Mouse (Mus musculus): Measurements from ENCODE around the gene Zfp628. TPM values are rescaled to one million over a fixed set of nuclear protein-coding genes. Genes with fewer than 3 reads are reported as not detected.
"Not testable (repeated sequence)": the region's sequence is repeated elsewhere in the genome, so short reads cannot be mapped to it uniquely, and the experiment has no call there.

Zfp628 gene
- 1 to 10 TPM; 8.7 to 8.9 TPM for total RNA-seq (2021)
- long read RNA-seq, experiment 1, partial matches to known transcripts: 0 of 4 reads
- long read RNA-seq, experiment 1, other reads (novel, unspliced or antisense): 2 of 4 reads
- long read RNA-seq, experiment 2, partial matches to known transcripts: 0 of 6 reads
- long read RNA-seq, experiment 2, other reads (novel, unspliced or antisense): 2 of 6 reads

DNA sequence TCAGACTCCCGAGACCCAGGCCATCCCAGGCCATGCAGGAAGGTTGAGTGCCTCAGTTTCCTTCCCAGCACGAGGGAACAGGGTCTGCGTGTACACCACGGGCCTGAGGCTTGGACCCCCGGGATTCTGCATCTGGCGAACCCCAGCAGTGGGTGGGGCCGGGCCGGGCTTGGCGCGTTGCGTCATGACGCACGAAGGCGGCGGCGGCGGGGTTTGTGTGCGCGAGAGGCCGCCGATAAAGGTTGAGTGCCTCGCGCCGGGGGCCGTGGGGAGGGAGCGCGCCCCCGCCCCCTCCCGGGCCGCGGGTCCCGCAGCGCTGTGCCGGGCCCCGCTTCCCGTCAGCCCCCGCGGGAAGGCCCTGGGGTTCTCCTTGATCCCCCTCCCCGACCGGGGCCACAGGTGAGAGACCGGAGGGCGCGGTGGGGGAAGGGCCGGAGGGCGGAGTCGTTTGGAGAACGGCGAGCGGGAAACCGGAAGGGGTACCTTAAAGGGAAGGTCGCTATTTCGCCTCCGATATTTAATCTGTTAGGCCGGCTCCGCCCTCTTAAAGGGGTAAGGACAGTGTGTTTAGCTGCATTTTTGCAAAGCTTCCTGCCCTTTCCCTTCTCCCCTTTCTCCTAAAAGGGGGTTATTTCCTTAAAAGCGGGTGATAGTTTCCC is at the start of gene Zfp628:
Gene Zfp628, plus strand, starts transcription at position 211 of the 659 bp plus-strand sequence.
- peak; percentile 96 for DNase-seq (ENCODE audit: low spot score)

DNA sequence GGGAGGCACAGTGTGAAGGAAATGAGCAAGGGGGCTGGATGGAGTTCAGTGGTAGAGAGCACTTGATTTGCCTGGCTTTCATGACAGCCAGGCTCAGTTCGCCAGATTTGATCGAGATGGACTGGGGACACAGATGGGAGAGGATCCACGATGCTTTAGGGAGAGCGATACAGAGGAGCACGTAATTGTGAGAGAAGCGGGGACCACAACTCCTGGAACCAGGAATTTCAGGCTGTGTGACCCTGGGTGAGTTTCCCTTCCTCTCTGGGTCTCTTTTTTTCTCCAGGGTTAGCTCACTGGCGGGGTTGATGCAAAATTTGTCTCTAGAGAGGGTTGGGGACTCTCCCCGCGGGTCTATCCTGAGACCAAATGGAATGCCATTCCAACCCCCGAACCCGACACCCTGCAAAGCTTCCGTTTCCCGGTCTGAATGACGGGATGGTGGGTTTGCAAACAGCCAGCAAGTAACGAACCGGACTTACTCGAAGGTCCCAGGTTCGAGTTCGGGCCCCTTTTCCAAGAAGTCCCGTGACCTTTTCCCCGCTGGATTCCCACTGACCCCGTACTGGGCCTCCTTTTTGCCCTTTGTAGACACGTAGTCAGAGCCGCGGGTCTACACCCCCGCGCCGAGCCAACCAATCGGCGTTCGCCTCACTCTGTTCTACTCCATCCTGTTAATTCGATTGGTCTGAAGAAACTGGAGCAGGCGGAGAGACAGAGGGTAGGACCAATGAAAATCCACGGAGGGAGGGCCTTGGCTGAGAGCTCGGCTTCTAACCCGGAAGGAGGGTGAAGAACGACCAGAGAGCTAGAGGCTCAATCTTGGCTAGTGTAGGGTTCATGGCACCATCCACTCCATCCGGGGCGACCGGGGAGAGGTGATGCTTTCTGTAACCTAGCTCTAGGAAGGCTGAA is 49.2 kb upstream of the Zfp628 start:
- peak; percentile 99 for DNase-seq (ENCODE audit: low spot score)

GRCm38 (mm10) chr7:4866631-4867180 is 48.3 kb upstream of the Zfp628 start:
- no peak for DNase-seq (ENCODE audit: low spot score)

GRCm38 (mm10) chr7:4870133-4870532 is 44.9 kb upstream of the Zfp628 start, which contains the start of gene Isoc2b:
Gene Isoc2b (minus strand): TSS chr7:4870258.
- no peak for DNase-seq (ENCODE audit: low spot score)

- DNase-seq (ENCODE audit: low spot score): peak; percentile 91
These were observed 38.2 kb upstream of the Zfp628 start, which contains the start of gene Isoc2a for GRCm38 (mm10) chr7:4876753-4877221. Gene Isoc2a (plus strand): TSS chr7:4877153.

GRCm38 (mm10) chr7:4877226-4877625 is 37.8 kb upstream of the Zfp628 start:
- DNase-seq (ENCODE audit: low spot score): no peak

GRCm38 (mm10) chr7:4878186-4878585 is 36.8 kb upstream of the Zfp628 start:
- no peak for DNase-seq (ENCODE audit: low spot score)

- DNase-seq (ENCODE audit: low spot score): not testable (repeated sequence)
These were observed 36.0 kb upstream of the Zfp628 start for GRCm38 (mm10) chr7:4879036-4879435.

DNA sequence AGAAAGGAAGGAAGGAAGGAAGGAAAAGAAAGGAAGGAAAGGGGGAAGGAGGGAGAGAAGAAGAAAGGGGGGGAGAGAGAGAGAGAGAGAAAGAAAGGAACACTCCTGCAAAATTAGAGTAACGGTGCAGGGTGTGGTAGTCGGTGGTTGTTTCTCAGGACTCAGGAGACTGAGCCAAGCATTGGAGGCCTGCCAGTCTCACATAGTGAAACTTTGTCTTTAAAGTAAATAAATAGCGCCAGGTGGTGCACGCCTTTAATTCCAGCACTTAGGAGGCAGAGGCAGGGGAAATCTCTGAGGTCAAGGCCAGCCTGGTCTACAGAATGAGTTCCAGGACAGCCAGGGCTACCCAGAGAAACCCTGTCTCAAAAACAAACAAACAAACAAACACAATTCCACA is 28.3 kb upstream of the Zfp628 start:
- DNase-seq (ENCODE audit: low spot score): no peak

DNA sequence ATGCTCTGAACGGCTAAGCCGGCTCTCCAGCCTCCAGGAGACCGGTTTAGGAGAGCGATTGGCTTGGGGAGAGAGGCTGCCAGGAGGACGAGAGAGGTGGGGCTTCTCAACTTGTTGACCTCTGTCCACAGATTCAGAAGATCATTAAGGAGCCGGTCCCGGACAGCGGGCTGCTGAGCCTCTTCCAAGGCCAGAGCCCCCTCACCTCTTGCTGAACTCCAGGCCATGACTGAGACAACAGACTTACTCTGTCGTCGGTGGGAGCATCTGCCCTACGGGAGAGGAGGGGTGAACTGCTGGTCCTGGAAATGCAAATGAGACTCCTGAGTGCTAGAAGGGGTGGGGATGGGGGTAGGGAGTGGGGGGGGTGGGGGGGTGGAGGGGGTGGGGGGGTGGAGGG is 19.8 kb upstream of the Zfp628 start:
- DNase-seq (ENCODE audit: low spot score): no peak

DNA sequence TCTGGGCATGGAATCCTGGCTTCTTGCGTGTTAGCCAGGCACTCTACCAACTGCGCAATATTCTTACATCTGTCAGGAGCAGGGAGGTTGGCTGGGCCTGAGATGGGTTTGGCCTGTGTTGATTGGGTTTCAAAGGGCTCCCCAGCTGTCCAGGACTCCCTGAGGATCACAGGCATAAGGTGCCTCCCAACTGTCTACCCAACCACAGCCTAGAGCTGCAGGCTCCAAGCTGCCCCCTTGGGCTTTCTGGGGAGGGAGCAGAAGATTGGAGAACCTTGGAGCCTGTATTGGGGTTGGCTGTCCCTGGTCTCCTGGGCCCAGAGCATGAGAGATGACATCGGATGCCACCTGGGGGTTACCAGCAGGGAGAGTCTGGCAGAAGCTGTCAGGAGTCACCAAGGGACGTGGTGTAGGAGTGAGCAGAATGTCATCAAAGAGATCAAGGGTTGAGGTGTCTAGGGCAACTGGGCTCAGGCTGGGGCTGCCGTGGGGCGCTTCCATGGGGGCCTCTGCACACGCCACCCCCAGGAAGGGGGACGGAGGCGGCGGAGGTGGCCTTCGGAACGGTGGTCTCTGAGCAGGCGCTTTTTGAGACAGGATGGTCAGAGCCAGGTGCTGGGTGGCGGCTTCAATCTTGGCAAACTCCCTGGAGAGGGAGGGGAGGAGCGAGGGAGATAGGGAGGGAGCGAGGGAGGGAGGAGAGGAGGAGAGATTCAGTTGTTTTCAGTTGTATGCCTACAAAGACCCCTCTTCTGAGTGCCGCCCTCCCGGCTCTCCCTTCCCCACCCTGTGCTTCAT is 16.0 kb upstream of the Zfp628 start:
- no peak for DNase-seq (ENCODE audit: low spot score)

- DNase-seq (ENCODE audit: low spot score): peak; percentile 36
These were observed 15.1 kb upstream of the Zfp628 start for GRCm38 (mm10) chr7:4899649-4900522.

GRCm38 (mm10) chr7:4900523-4900851 is 14.5 kb upstream of the Zfp628 start:
- no peak for DNase-seq (ENCODE audit: low spot score)

DNA sequence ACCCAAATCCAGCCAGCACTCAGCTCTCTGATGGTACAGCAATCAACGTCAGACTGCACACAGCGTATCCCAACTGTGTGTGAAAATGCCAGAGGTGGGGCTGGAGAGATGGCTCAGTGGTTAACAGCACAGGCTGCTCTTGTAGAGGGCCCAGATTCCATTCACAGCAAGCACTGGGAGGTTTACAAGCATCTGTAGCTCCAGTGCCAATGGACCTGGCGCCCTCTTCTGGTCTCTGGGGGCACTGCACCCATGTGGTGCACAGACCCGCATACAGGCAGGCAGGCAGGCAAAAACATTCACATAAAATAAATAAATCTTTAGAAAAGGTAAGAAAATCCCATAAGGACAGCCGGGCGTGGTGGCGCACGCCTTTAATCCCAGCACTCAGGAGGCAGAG is 13.8 kb upstream of the Zfp628 start:
- no peak for DNase-seq (ENCODE audit: low spot score)

- no peak for DNase-seq (ENCODE audit: low spot score)
These were observed 12.6 kb upstream of the Zfp628 start for GRCm38 (mm10) chr7:4902404-4902803.

DNA sequence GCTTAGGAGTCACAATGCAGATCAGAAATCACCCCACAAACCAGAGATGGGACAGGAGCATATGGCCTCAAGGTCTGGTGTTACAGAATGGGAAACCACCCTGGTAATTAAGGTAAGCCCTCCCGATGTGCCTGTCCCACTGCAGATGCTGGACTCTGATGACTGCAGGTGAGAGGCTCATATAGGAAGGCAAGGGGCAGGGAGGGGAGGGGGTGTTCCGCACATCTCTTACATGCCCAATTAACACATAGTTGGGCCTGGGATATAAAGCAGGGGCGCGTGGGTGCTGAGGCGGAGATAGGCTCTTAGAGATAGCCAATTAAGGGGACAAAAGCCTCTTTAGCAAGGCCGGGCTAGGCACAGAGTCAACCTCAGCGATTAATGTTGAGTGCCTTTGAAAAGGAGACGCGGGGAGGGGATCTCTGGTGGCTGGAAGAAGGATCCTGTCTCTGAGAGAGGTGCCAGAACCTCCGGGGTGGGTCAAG is 8.5 kb upstream of the Zfp628 start, which contains the start of gene Gm36210:
Gene Gm36210, minus strand, starts transcription at position 51 of the 485 bp plus-strand sequence.
- no peak for DNase-seq (ENCODE audit: low spot score)

DNA sequence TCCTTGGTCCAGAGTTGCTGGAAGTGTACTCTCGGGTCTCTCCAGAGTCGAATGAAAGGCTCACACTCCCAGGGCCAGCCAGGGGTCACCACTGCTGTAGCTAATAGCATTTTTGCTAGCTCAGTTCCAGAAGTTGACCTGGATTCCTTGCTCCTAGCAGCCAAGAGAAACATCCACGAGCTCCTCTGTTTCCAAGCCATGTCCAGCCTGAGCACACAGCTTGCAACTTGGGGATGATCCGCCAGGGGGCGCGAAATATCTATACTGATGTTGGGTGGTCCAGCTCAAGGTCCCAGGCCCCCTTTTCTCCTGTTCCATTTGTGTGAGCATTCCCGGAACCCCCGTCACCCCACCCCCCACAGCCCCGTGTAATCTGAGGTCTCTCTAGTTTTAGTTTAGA is 3.5 kb upstream of the Zfp628 start:
- peak; percentile 56 for DNase-seq (ENCODE audit: low spot score)

DNA sequence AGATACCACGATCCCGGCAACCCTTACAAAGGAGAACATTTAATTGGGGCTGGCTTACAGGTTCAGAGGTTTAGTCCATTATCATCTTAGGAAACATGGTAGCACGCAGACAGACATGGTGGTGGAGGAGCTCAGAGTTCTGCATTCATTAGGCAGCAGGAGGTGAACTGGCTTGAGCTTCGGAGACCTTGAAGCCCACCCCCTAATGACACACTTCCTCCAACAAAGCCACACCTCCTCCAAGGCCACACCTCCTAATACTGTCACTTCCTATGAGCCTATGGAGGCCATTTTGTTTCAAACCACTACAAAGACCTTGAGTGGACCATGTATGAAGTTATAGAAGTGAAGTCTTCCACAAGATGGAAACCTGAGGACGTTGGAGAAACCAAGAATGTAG is 2.8 kb upstream of the Zfp628 start:
- DNase-seq (ENCODE audit: low spot score): no peak

- no peak for DNase-seq (ENCODE audit: low spot score)
These were observed 826 bp downstream of the Zfp628 start for GRCm38 (mm10) chr7:4915669-4916416.
